Mouse (Mus musculus) liver, embryonic 14.5 days (tissue): ENCODE measurements around the gene Relch.

ENCODE experiments used
- CTCF ChIP-seq: IDR thresholded peaks from 2 replicates; pipeline ENCODE4 v1.5.1; 2016; ENCODE audit warnings: antibody characterized with exemption, low read depth, control low read depth
- EP300 ChIP-seq: IDR thresholded peaks from 2 replicates; pipeline ENCODE4 v1.6.1; 2016; ENCODE audit warnings: antibody characterized with exemption, low read depth

DNA sequence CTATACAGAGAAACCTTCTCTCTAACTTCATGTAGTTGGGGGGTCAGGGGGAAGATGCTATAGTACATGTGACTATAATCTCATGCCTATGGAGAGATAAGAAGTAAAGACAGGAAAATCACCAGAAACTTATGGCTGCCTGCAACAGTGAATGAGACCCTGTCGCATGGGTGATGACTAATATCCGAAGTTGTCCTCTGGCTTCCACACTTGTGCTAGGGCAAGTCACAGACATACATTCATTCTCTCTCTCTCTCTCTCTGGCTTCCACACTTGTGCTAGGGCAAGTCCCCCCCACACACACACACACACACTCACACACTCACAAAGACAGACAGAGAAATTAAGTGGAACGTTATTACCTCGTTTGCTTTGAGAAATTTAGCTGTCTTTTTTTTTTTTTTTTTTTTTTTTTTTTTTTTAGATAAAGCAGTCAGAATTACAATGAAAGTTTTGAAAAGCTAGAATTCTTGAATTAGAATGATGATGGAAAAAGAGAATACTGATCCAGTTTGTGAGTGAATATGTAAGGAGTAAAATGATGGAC is 37.4 kb downstream of the Relch start:
- TF ChIP-seq EP300, result no peak
- no peak for TF ChIP-seq CTCF
